Mouse (Mus musculus): Measurements from ENCODE around the gene Tango2. TPM values are rescaled to one million over a fixed set of nuclear protein-coding genes. Genes with fewer than 3 reads are reported as not detected.
"Not testable (repeated sequence)": the region's sequence is repeated elsewhere in the genome, so short reads cannot be mapped to it uniquely, and the experiment has no call there.

The Tango2 gene
- polyA plus RNA-seq, 1 experiment from 2014 or later, result 74.6 TPM

DNA sequence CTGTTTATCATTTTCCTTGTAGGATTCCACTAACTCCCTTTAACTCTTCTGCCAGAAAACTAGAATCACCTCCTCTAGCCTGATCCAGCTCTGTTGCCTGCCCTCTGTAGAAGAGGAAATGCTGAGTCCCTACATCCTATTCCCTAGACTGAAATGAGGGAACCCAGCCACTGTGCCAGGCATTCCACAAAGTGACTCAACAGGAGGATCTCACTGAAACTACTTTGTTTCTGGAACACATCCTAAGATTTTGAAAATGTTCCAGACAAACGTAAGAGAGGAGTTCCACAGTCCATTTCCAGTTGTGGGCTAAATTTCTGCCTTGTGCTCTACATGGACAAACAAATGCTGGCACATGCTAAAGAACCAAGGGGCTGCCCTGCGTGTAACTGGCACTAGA lies 24.4 kb downstream of the Tango2 start:
- WGBS, result 63% methylated on average over 2 of the region's 2 CpGs
- H3K27me3 ChIP-seq (ENCODE audit: control insufficient read depth, insufficient read depth, low read length), result no peaks in the 10 kb centered on the region

DNA sequence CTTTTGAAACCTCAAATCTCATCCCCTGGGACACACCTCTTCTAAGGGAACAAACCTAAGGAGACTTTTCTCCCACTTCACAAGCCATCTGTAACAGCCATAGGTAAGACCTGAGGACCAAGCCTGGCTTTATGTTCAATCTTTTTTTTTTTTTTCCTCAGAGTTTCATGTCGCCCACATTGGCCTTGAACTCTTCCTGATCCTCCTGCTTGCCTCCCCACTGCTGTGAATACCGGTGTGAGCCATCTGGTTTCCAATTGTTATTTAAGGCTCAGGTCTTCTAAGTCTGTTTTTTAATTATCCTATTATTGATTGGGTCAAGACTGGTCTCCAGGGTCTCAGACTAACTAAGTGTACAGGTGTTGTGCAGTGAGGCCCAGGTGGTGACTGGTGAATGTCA lies 26.5 kb downstream of the Tango2 start:
- peaks cover 3% of the 10 kb centered on the region; the same call in 1 of the 2 replicates for H3K4me1 ChIP-seq (ENCODE audit: control insufficient read depth, insufficient read depth, low read length)
- 80% methylated on average over 2 of the region's 2 CpGs for WGBS
- no peaks in the 10 kb centered on the region for H3K9me3 ChIP-seq (replicated peaks; ENCODE audit: control insufficient read depth, low read length)
- no peak overlapping the region for H3K4me2 ChIP-seq (ENCODE audit: low read depth, low read length)
- H3K4me3 ChIP-seq (ENCODE audit: low read length), result no peak overlapping the region
- peaks cover 10% of the 10 kb centered on the region; the same call in 1 of the 2 replicates for H3K36me3 ChIP-seq (ENCODE audit: control insufficient read depth, insufficient read depth)
- H3K27me3 ChIP-seq (ENCODE audit: control insufficient read depth, insufficient read depth, low read length), result no peaks in the 10 kb centered on the region
- H3K9ac ChIP-seq (ENCODE audit: low read length), result no peak overlapping the region
- ATAC-seq (replicated peaks; ENCODE audit: extremely low read depth, insufficient read depth, low FRiP score), result no peak
- H3K27ac ChIP-seq (ENCODE audit: low read length), result no peak overlapping the region

More for the DNA sequence above, 24.4 kb downstream of the Tango2 start:
- peaks cover 9% of the 10 kb centered on the region; the same call in 1 of the 2 replicates for H3K36me3 ChIP-seq (ENCODE audit: control insufficient read depth, insufficient read depth)
- H3K9ac ChIP-seq (ENCODE audit: low read length), result no peak overlapping the region
- H3K9me3 ChIP-seq (replicated peaks; ENCODE audit: control insufficient read depth, low read length), result no peaks in the 10 kb centered on the region
- no peak overlapping the region for H3K27ac ChIP-seq (ENCODE audit: low read length)
- no peak for ATAC-seq (replicated peaks; ENCODE audit: extremely low read depth, insufficient read depth, low FRiP score)
- H3K4me3 ChIP-seq (ENCODE audit: low read length), result no peak overlapping the region
- peaks cover 8% of the 10 kb centered on the region for H3K4me1 ChIP-seq (ENCODE audit: control insufficient read depth, insufficient read depth, low read length)
- no peak overlapping the region for H3K4me2 ChIP-seq (ENCODE audit: low read depth, low read length)

DNA sequence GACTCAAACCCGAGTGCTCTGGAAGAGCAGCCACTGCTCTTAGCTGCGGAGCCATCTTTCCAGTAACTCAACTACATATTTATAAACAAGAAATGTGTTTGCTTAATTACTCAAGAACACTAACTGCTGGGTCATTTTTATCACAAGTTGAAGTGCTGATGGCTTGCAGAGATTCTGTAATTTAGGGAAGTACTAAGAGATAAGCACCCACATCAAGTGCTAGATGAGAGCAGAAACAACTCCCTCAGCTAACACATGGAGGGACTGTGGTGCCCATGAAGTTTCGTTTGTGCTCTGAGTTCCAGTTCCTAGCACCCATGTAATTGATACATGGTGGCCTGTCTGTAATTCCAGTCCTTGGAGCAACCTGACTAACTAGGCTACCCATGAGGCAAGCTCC lies 28.9 kb downstream of the Tango2 start:
- 73% methylated on average over 3 of the region's 3 CpGs for WGBS
- no peaks in the 10 kb centered on the region for H3K9me3 ChIP-seq (replicated peaks; ENCODE audit: control insufficient read depth, low read length)
- H3K27me3 ChIP-seq (ENCODE audit: control insufficient read depth, insufficient read depth, low read length), result no peaks in the 10 kb centered on the region
- H3K9ac ChIP-seq (ENCODE audit: low read length), result no peak overlapping the region
- peaks cover 3% of the 10 kb centered on the region; the same call in 1 of the 2 replicates for H3K4me1 ChIP-seq (ENCODE audit: control insufficient read depth, insufficient read depth, low read length)
- H3K27ac ChIP-seq (ENCODE audit: low read length), result no peak overlapping the region
- no peak overlapping the region for H3K4me2 ChIP-seq (ENCODE audit: low read depth, low read length)
- no peak overlapping the region for H3K4me3 ChIP-seq (ENCODE audit: low read length)
- peaks cover 9% of the 10 kb centered on the region; the same call in 1 of the 2 replicates for H3K36me3 ChIP-seq (ENCODE audit: control insufficient read depth, insufficient read depth)
- no peak for ATAC-seq (replicated peaks; ENCODE audit: extremely low read depth, insufficient read depth, low FRiP score)

- Histone ChIP-seq H3K4me3 (ENCODE audit: low read length) (no peak overlapping the region), H3K27ac (ENCODE audit: low read length) (no peak overlapping the region), H3K9ac (ENCODE audit: low read length) (no peak overlapping the region), H3K36me3 (ENCODE audit: control insufficient read depth, insufficient read depth) (peaks cover 12% of the 10 kb centered on the region), H3K9me3 (replicated peaks; ENCODE audit: control insufficient read depth, low read length) (no peaks in the 10 kb centered on the region), H3K27me3 (ENCODE audit: control insufficient read depth, insufficient read depth, low read length) (no peaks in the 10 kb centered on the region), H3K4me1 (ENCODE audit: control insufficient read depth, insufficient read depth, low read length) (no peaks in the 10 kb centered on the region), H3K4me2 (ENCODE audit: low read depth, low read length) (no peak overlapping the region)
- no peak for ATAC-seq (replicated peaks; ENCODE audit: extremely low read depth, insufficient read depth, low FRiP score)
- 87% methylated on average over 1 of the region's 1 CpGs for WGBS
These were observed 39.7 kb downstream of the Tango2 start for GRCm38 (mm10) chr16:18308159-18308558.

- H3K27me3 ChIP-seq (ENCODE audit: control insufficient read depth, insufficient read depth, low read length); ATAC-seq (replicated peaks; ENCODE audit: extremely low read depth, insufficient read depth, low FRiP score): not testable (repeated sequence)
- peak overlapping the region; percentile 94 for H3K4me3 ChIP-seq (ENCODE audit: low read length)
These were observed 58.3 kb downstream of the Tango2 start for GRCm38 (mm10) chr16:18289614-18290013.

DNA sequence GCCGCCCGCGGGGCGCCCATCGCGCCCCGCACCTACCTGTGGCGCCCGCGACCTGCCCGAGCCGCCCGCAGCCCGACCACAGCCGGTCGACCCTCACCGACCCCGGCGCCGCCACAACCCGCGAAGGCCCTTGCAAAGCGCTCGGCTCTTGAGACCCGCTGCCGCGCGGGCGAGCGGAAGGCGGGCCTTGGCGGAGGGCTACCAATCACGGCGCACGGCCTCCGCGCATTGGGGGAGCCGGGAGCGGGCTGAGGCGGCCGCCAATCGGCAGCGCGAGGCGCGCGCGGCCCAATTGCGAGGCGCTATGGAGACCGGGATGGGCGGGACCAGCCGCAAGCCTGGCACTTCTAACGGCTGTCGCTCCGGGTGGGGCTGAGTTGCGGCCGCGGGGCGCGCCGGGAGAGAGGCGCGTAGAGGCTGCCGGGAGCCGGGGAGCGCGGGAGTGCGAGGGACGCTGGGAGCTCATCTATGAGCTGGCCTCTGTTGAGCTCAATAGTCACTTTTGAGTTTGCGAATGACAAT lies 58.8 kb downstream of the Tango2 start, which contains the start of gene Dgcr8:
Gene Dgcr8, minus strand, starts transcription at position 180 of the 522 bp plus-strand sequence.
- ATAC-seq (replicated peaks; ENCODE audit: extremely low read depth, insufficient read depth, low FRiP score), result peak; percentile 99
- WGBS, result under 1% methylated on average over 62 of the region's 71 CpGs

More at GRCm38 (mm10) chr16:18289614-18290013, 58.3 kb downstream of the Tango2 start:
- H3K9me3 ChIP-seq (replicated peaks; ENCODE audit: control insufficient read depth, low read length); H3K36me3 ChIP-seq (ENCODE audit: control insufficient read depth, insufficient read depth): not testable (repeated sequence)
- H3K9ac ChIP-seq (ENCODE audit: low read length), result peak overlapping the region; percentile 61
- peak overlapping the region; percentile 73 for H3K27ac ChIP-seq (ENCODE audit: low read length)
- WGBS, result 8% methylated on average over 6 of the region's 10 CpGs
- peaks cover 21% of the 10 kb centered on the region for H3K4me1 ChIP-seq (ENCODE audit: control insufficient read depth, insufficient read depth, low read length)
- H3K4me2 ChIP-seq (ENCODE audit: low read depth, low read length), result peak overlapping the region; percentile 60

GRCm38 (mm10) chr16:18288581-18289061 lies 59.3 kb downstream of the Tango2 start:
- Histone ChIP-seq H3K4me1 (ENCODE audit: control insufficient read depth, insufficient read depth, low read length) (peaks cover 21% of the 10 kb centered on the region), H3K36me3 (ENCODE audit: control insufficient read depth, insufficient read depth) (peaks cover 13% of the 10 kb centered on the region), H3K27me3 (ENCODE audit: control insufficient read depth, insufficient read depth, low read length) (no peaks in the 10 kb centered on the region), H3K9ac (ENCODE audit: low read length) (peak overlapping the region; percentile 96), H3K9me3 (replicated peaks; ENCODE audit: control insufficient read depth, low read length) (no peaks in the 10 kb centered on the region), H3K27ac (ENCODE audit: low read length) (peak overlapping the region; percentile 91), H3K4me3 (ENCODE audit: low read length) (peak overlapping the region; percentile 94), H3K4me2 (ENCODE audit: low read depth, low read length) (peak overlapping the region; percentile 85)
- under 1% methylated on average over 31 of the region's 31 CpGs for WGBS
- ATAC-seq (replicated peaks; ENCODE audit: extremely low read depth, insufficient read depth, low FRiP score), result peak; percentile 89

More for the DNA sequence above, 58.8 kb downstream of the Tango2 start, which contains the start of gene Dgcr8:
- Histone ChIP-seq H3K4me1 (ENCODE audit: control insufficient read depth, insufficient read depth, low read length) (peaks cover 21% of the 10 kb centered on the region), H3K9ac (ENCODE audit: low read length) (peak within 1 kb of the TSS; percentile 96), H3K4me2 (ENCODE audit: low read depth, low read length) (peak within 1 kb of the TSS; percentile 85), H3K27me3 (ENCODE audit: control insufficient read depth, insufficient read depth, low read length) (no peaks in the 10 kb centered on the region), H3K36me3 (ENCODE audit: control insufficient read depth, insufficient read depth) (peaks cover 8% of the 10 kb centered on the region), H3K27ac (ENCODE audit: low read length) (peak within 1 kb of the TSS; percentile 91), H3K9me3 (replicated peaks; ENCODE audit: control insufficient read depth, low read length) (no peaks in the 10 kb centered on the region), H3K4me3 (ENCODE audit: low read length) (peak within 1 kb of the TSS; percentile 94)

DNA sequence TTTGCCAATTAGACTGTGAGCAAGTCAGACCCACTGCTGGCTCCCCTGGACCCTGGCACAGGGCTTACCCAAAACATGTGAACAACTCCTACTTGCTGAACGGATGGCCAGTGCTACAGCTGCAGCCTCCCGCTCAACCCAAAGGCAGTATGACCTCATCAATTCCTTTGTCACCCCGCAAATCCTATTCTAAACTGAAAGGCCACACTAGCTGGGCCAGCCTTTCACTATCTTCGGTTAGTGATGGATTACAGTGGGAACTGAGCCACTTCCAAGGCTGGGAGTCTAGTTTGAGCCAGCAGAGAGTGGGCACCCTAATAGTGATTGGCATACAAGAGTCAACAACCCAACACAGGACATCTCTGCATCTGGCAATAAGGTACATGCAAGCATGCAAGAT lies 59.7 kb downstream of the Tango2 start:
- Histone ChIP-seq H3K4me1 (ENCODE audit: control insufficient read depth, insufficient read depth, low read length) (peaks cover 21% of the 10 kb centered on the region), H3K4me2 (ENCODE audit: low read depth, low read length) (peak overlapping the region; percentile 85), H3K27ac (ENCODE audit: low read length) (peak overlapping the region; percentile 91), H3K36me3 (ENCODE audit: control insufficient read depth, insufficient read depth) (peaks cover 18% of the 10 kb centered on the region), H3K9ac (ENCODE audit: low read length) (peak overlapping the region; percentile 96), H3K9me3 (replicated peaks; ENCODE audit: control insufficient read depth, low read length) (no peaks in the 10 kb centered on the region), H3K27me3 (ENCODE audit: control insufficient read depth, insufficient read depth, low read length) (no peaks in the 10 kb centered on the region), H3K4me3 (ENCODE audit: low read length) (peak overlapping the region; percentile 94)
- ATAC-seq (replicated peaks; ENCODE audit: extremely low read depth, insufficient read depth, low FRiP score), result no peak
- 0% methylated on average over 4 of the region's 4 CpGs for WGBS

DNA sequence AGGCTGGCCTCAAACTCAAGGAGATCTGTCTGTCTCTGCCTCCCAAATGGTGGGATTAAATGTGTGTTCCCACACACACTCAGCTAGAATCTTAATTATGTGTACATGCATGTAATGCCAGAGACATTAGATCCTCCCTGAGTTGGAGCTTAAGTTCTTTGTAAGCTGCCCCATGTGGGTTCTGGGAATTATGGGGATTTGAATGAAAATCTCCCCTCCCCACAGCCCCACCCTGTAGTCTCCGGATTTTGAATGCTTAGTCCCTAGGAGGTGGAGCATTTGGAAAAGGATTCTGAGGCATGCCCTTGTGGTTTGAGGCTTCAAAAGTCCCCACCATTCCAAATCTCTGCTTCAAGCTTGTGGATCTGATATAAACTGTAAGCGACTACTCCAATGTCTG lies 72.7 kb downstream of the Tango2 start:
- no peaks in the 10 kb centered on the region for H3K9me3 ChIP-seq (replicated peaks; ENCODE audit: control insufficient read depth, low read length)
- H3K27ac ChIP-seq (ENCODE audit: low read length), result no peak overlapping the region
- WGBS, result 77% methylated on average over 2 of the region's 2 CpGs
- ATAC-seq (replicated peaks; ENCODE audit: extremely low read depth, insufficient read depth, low FRiP score), result no peak
- H3K4me1 ChIP-seq (ENCODE audit: control insufficient read depth, insufficient read depth, low read length), result no peaks in the 10 kb centered on the region
- H3K27me3 ChIP-seq (ENCODE audit: control insufficient read depth, insufficient read depth, low read length), result no peaks in the 10 kb centered on the region
- H3K36me3 ChIP-seq (ENCODE audit: control insufficient read depth, insufficient read depth), result peaks cover 71% of the 10 kb centered on the region
- H3K4me3 ChIP-seq (ENCODE audit: low read length), result no peak overlapping the region
- no peak overlapping the region for H3K4me2 ChIP-seq (ENCODE audit: low read depth, low read length)
- H3K9ac ChIP-seq (ENCODE audit: low read length), result no peak overlapping the region

Data from heart, embryonic 16.5 days (tissue).